Mouse (Mus musculus) brain, embryonic 14.5 days (tissue): ENCODE data around the gene Olfr520. TPM values are rescaled to one million over a fixed set of nuclear protein-coding genes. Genes with fewer than 3 reads are reported as not detected.
A peak's percentile ranks its signal among the peaks of the same experiment; 100 is the strongest.
"Not testable (repeated sequence)": the region's sequence is repeated elsewhere in the genome, so short reads cannot be mapped to it uniquely, and the experiment has no call there.

Experiments used
- DNase-seq: peaks from one replicate; pipeline ENCODE4 v3.0.0-alpha.2; 2011; ENCODE audit warnings: low read depth
- CTCF ChIP-seq: fragments of 200-500 bp; IDR thresholded peaks from 2 replicates; pipeline ENCODE4 v1.5.1; 2012; ENCODE audit warnings: inconsistent platforms, mild to moderate bottlenecking, moderate library complexity, borderline replicate concordance; ENCODE audit not compliant: insufficient read depth, insufficient read length; ENCODE audit errors: extremely low read depth
- POLR2A ChIP-seq: fragments of 200-500 bp; IDR thresholded peaks from 2 replicates; pipeline ENCODE4 v1.6.1; 2012; ENCODE audit warnings: mild to moderate bottlenecking, inconsistent platforms, borderline replicate concordance; ENCODE audit not compliant: poor library complexity, insufficient read depth, insufficient read length, severe bottlenecking; ENCODE audit errors: extremely low read depth
- polyA plus RNA-seq: library from polyadenylated mRNA; depleted of rRNA; stranded (reverse); fragments of >200 nt; gene quantifications from 2 replicates; pipeline ENCODE4 v1.2.3, GENCODE M21; 2012; rRNA removed

Olfr520 gene
- polyA plus RNA-seq = 0.08 TPM in 1 of 2 replicates, not detected in the other

DNA sequence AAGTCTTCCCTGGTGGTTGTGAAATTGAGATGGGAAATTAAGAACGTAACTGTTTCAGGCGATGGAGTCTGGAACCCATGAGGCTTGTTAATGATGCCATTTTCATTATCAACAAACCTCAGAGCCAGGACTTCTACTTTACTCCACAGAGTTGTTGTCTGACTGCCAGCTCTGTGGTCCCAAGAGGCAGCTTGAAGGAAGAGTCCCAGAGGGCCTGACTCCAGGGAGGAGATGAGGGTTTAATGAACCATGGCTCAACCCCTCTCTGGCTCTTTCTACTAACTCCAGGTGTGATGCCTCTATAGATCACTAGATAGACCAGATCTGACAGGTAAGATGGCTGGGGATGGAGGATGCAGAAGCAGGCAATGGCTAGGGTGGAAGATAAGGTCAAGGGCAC lies at the start of gene Olfr520:
Gene Olfr520, plus strand, starts transcription at position 301 of the 400 bp plus-strand sequence.
- TF ChIP-seq CTCF (no peak), POLR2A (no peak)
- DNase-seq = no peak

DNA sequence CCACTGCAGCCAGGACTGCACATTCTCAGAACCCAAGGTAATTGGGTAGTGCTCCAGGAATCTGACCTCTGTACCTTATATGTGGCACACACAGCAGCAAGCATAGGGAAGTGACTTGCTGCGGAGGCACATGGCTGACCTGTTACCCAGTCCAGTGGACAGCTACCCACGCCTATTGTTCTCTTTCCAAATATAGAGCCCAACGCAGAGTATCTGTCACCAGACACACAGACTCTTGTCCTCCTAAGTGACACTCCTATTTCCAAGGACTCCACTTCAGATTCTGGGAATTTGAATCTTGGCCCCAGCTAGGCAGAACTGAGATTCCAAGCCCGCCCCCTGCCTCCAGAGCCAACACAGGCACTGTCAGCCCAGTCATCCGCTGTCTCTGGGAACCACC lies 49.3 kb upstream of the Olfr520 start:
- no peak for TF ChIP-seq CTCF
- DNase-seq = no peak

- no peak for DNase-seq
These were observed 46.0 kb upstream of the Olfr520 start for GRCm38 (mm10) chr7:99684086-99684485.

DNA sequence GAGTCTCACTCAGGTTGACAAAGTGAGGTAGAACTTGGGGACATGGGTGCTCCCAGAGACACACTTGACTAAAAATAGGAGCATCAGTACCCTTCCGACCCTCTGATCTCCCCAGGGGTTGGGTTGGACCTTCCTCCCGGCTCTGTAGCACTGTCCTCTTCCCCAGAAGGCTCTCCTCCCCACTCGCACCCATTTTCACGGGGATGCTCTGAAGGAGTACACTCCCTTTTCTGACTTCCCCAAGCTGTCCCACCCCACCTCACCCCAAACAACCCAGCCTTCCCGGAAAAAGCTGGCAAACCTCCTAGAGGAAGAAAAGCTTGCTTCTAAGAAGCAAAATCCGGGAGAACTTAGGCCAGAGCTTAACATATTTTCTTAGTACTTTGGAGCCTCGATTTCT lies 39.3 kb upstream of the Olfr520 start:
- DNase-seq = no peak
- TF ChIP-seq CTCF (no peak), POLR2A (no peak)

More at GRCm38 (mm10) chr7:99684086-99684485, 46.0 kb upstream of the Olfr520 start:
- TF ChIP-seq POLR2A (no peak), CTCF (no peak)

DNA sequence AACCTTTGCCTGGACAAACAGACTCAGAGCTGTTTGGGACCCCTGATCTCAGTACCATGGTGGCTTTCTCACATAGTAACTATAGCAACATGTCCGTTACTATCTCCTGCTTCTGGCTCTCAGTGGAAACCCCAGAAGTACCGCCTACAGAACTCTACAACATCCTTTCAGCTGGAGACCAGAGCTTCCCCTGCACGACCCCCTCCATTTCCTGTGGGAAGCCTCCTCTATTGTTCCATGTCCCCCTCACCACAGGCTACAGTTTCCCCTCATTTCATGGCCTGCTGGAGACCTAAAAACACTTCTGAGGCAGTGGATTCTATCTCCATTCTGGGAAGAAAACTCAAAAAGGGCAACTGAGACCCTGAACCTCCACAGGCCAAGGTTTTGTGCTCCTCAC lies 37.7 kb upstream of the Olfr520 start:
- no peak for TF ChIP-seq CTCF
- no peak for TF ChIP-seq POLR2A
- DNase-seq = peak; percentile 11

DNA sequence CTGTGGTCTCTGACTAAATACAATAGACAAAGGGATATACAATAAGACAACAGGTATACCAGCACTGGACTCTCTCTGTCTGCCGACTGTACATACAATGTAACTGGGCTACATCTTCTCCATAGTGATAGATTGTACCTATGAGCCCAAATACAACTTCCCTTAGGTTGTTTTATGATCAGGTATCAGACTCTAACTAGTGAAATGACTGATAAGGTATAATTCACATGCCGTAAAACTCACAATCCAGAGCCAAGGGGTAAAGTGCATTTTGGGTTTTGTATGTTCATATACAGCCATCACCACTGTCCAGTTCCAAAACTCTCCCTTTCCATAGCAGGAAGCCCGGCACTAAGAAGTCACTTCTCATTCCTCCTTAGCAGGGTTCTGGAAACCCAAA lies 36.7 kb upstream of the Olfr520 start:
- no peak for DNase-seq

GRCm38 (mm10) chr7:99693976-99694375 lies 36.1 kb upstream of the Olfr520 start:
- no peak for TF ChIP-seq POLR2A
- TF ChIP-seq CTCF = no peak
- no peak for DNase-seq

More for the DNA sequence above, 36.7 kb upstream of the Olfr520 start:
- TF ChIP-seq POLR2A (no peak), CTCF (no peak)

GRCm38 (mm10) chr7:99694424-99694823 lies 35.6 kb upstream of the Olfr520 start:
- not testable (repeated sequence) for DNase-seq

DNA sequence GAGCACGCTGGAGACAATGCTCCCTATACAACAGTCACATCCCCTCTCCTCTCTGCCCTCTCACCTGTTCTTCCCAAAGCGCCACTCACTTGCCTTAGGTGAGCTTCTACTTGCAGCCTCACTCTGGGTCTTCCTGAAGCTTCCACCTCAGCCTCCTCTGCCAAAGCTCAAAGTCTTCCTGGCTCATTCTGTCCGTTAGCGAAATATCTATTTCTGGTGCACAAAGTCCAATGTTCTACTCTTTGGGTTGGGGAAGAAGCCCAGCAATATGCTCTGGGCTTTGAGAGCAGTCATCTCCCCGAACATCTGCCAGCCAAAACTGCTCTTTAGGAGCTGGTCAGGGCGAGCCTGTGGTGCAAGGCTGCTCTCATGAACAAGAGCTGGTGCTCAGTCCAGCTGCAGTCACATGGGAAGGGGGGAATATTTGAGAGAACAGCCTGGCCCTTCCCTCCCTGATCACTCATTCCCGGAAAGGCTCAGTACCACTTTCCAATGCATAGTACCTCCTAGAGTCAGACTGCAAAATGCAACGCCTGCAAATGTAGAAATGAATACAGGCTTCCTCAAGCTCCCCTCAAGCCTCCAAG lies 34.5 kb upstream of the Olfr520 start:
- no peak for DNase-seq
- TF ChIP-seq POLR2A = no peak
- no peak for TF ChIP-seq CTCF

DNA sequence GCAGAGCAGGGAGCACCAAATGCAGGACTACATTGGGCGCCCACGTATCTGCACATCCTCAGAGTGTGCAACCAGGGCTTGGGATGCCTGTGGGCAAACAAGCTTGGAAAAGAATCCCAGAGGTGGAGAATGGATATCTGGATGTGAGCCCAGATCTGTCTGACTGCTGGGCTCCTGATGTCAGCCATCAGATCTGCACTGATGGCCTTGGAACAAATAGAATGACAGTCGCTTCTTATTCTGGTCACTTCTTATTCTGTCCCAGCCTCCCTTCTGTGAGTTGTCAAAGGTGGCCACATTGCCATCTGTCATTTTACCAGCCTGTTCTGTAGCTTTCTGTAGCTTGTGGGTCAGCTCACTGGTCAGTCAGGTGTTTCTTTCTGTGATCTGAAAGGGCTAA lies 31.5 kb upstream of the Olfr520 start:
- no peak for TF ChIP-seq CTCF
- no peak for TF ChIP-seq POLR2A
- DNase-seq = no peak

DNA sequence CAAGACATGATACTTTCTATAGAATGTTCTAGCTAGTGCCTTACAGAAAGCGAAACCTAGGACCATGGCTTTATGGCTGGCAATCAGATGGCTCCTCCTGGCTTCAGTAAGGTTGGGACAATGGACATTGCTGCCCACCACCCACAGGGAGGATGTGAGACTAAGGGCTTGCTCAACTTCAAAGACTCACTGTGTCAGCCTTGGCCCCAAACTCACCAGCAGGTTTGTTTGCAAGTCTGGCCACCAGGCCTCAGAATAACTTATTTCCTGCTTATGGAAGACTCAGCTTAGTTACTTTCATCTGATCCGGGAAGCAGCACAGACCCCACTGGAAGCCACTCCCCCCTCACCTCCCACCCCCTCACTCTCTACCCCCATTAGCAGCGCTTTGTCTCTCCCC lies 31.0 kb upstream of the Olfr520 start:
- TF ChIP-seq POLR2A (no peak), CTCF (no peak)
- peak; percentile 12 for DNase-seq

- peak; percentile 29 for DNase-seq
- TF ChIP-seq CTCF = no peak
- TF ChIP-seq POLR2A = no peak
These were observed 30.3 kb upstream of the Olfr520 start for GRCm38 (mm10) chr7:99699709-99700151.

- no peak for TF ChIP-seq POLR2A
- TF ChIP-seq CTCF = no peak
These were observed 29.4 kb upstream of the Olfr520 start for GRCm38 (mm10) chr7:99700641-99701040.

GRCm38 (mm10) chr7:99702201-99702600 lies 27.9 kb upstream of the Olfr520 start:
- no peak for DNase-seq
- TF ChIP-seq POLR2A (no peak), CTCF (no peak)

More at GRCm38 (mm10) chr7:99700641-99701040, 29.4 kb upstream of the Olfr520 start:
- no peak for DNase-seq
